Mouse (Mus musculus) megakaryocyte progenitor cell, adult 5-6 weeks (primary cell): ENCODE results near the gene Zswim8. TPM values are rescaled to one million over a fixed set of nuclear protein-coding genes. Genes with fewer than 3 reads are reported as not detected.

Experiments used
- ATAC-seq: replicated peaks from 2 replicates; pipeline ENCODE4 v1.8.0; 2016; ENCODE audit warnings: mild to moderate bottlenecking, moderate TSS enrichment, inconsistent platforms; ENCODE audit not compliant: poor library complexity
- total RNA-seq, 2 experiments: library from RNA; stranded (forward) in 1 of 2; stranded (reverse) in 1 of 2; fragments of 157-497, 149-512 nt in 1 of 2; fragments of 200-1000 nt in 1 of 2; gene quantifications; 2 replicates each; pipeline versions ENCODE4 v1.2.3 to v1.2.4; 2015 to 2017

Zswim8 gene
- total RNA-seq, 2 experiments from 2014 or later = 19.1 to 19.5 TPM

GRCm38 (mm10) chr14:20730853-20731602, 23.7 kb downstream of the Zswim8 start:
- ATAC-seq = no peak

- peak; percentile 56 for ATAC-seq
Observed at GRCm38 (mm10) chr14:20733041-20733951, 25.9 kb downstream of the Zswim8 start.

- ATAC-seq = peak; percentile 82
Observed at GRCm38 (mm10) chr14:20733952-20734774, 26.8 kb downstream of the Zswim8 start, which contains the start of gene Ndst2. Gene Ndst2, minus strand, starts transcription at chr14:20734562.

- ATAC-seq = no peak
Observed at GRCm38 (mm10) chr14:20735052-20735451, 27.7 kb downstream of the Zswim8 start.

- ATAC-seq = no peak
Observed at GRCm38 (mm10) chr14:20735892-20736390, 28.6 kb downstream of the Zswim8 start.

- peak; percentile 59 for ATAC-seq
Observed at GRCm38 (mm10) chr14:20737306-20737705, 30.0 kb downstream of the Zswim8 start.

GRCm38 (mm10) chr14:20738511-20738910, 31.2 kb downstream of the Zswim8 start:
- ATAC-seq = no peak

- ATAC-seq = no peak
Observed at GRCm38 (mm10) chr14:20741301-20741700, 33.9 kb downstream of the Zswim8 start.

GRCm38 (mm10) chr14:20743614-20744013, 36.3 kb downstream of the Zswim8 start:
- no peak for ATAC-seq

GRCm38 (mm10) chr14:20746935-20747334, 39.6 kb downstream of the Zswim8 start:
- ATAC-seq = no peak

GRCm38 (mm10) chr14:20748388-20748787, 41.0 kb downstream of the Zswim8 start:
- ATAC-seq = no peak

- ATAC-seq = no peak
Observed at GRCm38 (mm10) chr14:20749494-20750051, 42.2 kb downstream of the Zswim8 start.

- ATAC-seq = no peak
Observed at GRCm38 (mm10) chr14:20750503-20750902, 43.2 kb downstream of the Zswim8 start.

GRCm38 (mm10) chr14:20753792-20754191, 46.4 kb downstream of the Zswim8 start:
- ATAC-seq = no peak

GRCm38 (mm10) chr14:20757370-20757907, 50.1 kb downstream of the Zswim8 start:
- no peak for ATAC-seq

GRCm38 (mm10) chr14:20758768-20759435, 51.5 kb downstream of the Zswim8 start:
- peak; percentile 65; the same call in 1 of the 2 replicates for ATAC-seq

GRCm38 (mm10) chr14:20764942-20765341, 57.6 kb downstream of the Zswim8 start:
- no peak for ATAC-seq

- ATAC-seq = peak; percentile 99
Observed at GRCm38 (mm10) chr14:20765642-20766258, 58.4 kb downstream of the Zswim8 start.

- ATAC-seq = no peak
Observed at GRCm38 (mm10) chr14:20767936-20768335, 60.6 kb downstream of the Zswim8 start.
